Mouse (Mus musculus): ENCODE measurements around the gene Xrra1. TPM values are rescaled to one million over a fixed set of nuclear protein-coding genes. Genes with fewer than 3 reads are reported as not detected.

The Xrra1 gene
- total RNA-seq, 2 experiments from 2014 or later: 0.11 to 0.59 TPM

GRCm38 (mm10) chr7:99966011-99966721, 107.2 kb downstream of the Xrra1 start:
- peak overlapping the region; percentile 65 for H3K27ac ChIP-seq
- no peak for TF ChIP-seq CTCF (IDR thresholded peaks at IDR 0.05)
- intact Hi-C loops (cut with DNase I): no loop called here
- H3K4me3 ChIP-seq: no peak overlapping the region
- no peak for DNase-seq

Other genes with a start within 250 kb of the Xrra1 start
- 10 to 100 TPM; 47.8 to 69.3 TPM for gene Tpbgl, start 232.0 kb upstream of the Xrra1 start, total RNA-seq (2021)
- 1 to 10 TPM; 5.2 to 7.1 TPM for gene Slco2b1, start 147.8 kb upstream of the Xrra1 start, total RNA-seq (2021)
- not detected for gene Olfr520, start 128.8 kb upstream of the Xrra1 start, total RNA-seq (2021)
- gene Olfr521, start 95.6 kb upstream of the Xrra1 start, total RNA-seq (2021): not detected
- gene Neu3, start 30.7 kb upstream of the Xrra1 start, total RNA-seq (2021): 1 to 10 TPM; 2.1 to 3.4 TPM
- 10 to 100 TPM; 76.7 to 79.4 TPM for gene Spcs2, start 4.3 kb downstream of the Xrra1 start, total RNA-seq (2021)
- gene Rnf169, start 121.3 kb downstream of the Xrra1 start, total RNA-seq (2021): 1 to 10 TPM; 8.1 to 10.0 TPM
- 1 to 10 TPM; 2.0 to 3.2 TPM for gene Chrdl2, start 147.1 kb downstream of the Xrra1 start, total RNA-seq (2021)